Mouse (Mus musculus): ENCODE data around the gene Sntn. TPM values are rescaled to one million over a fixed set of nuclear protein-coding genes. Genes with fewer than 3 reads are reported as not detected.

Sntn gene
- not detected for polyA plus RNA-seq (2017; shearing (Covaris generic))

DNA sequence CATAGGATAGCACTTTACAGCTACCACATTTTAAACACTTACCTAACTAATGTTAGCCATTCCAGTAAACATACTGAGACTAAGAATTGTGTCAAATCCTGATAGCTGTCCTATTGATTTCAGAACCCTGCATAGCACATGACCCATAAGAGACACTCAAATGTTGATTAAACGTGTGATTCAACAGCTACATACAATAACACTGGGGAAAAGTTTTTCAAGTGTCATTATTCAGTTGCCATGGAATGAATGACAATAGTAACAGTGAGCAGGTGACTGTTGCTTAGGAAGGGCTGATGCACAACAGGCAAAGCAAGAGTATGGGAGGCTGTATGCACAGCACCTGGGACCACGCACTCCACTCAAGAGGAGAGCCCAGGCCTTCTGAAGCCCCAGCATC, at the start of gene Sntn:
Gene Sntn (plus strand): TSS at position 301 of the 400 bp plus-strand sequence.

Other genes starting within 250 kb of the Sntn start
- not detected for gene Gm281, start 243.6 kb downstream of the Sntn start, polyA plus RNA-seq (2017; shearing (Covaris generic))